Mouse (Mus musculus): ENCODE results near the gene Ust. TPM values are rescaled to one million over a fixed set of nuclear protein-coding genes. Genes with fewer than 3 reads are reported as not detected.

The Ust gene
- polyA plus RNA-seq, 1 experiment = 11.7 TPM

- no peak overlapping the region for H3K4me3 ChIP-seq (ENCODE audit: insufficient read depth, low read length)
- 0 out of 2 replicates have a peak, but pooled peaks cover 13% of the 10 kb centered on the region for H3K4me1 ChIP-seq (ENCODE audit: control insufficient read depth, insufficient read depth, low read length)
- H3K27ac ChIP-seq (ENCODE audit: insufficient read depth, low read length) = peak overlapping the region; percentile 39
- TF ChIP-seq POLR2A (IDR thresholded peaks at IDR 0.05; ENCODE audit: low read depth, low read length) (no peak), CTCF (IDR thresholded peaks at IDR 0.05; ENCODE audit: borderline replicate concordance, insufficient read depth, low read length) (no peak)
Observed at GRCm38 (mm10) chr10:8176351-8177053, 342.1 kb downstream of the Ust start.

GRCm38 (mm10) chr10:8176008-8176350, 342.6 kb downstream of the Ust start:
- Histone ChIP-seq H3K27ac (ENCODE audit: insufficient read depth, low read length) (peak overlapping the region; percentile 39), H3K4me3 (ENCODE audit: insufficient read depth, low read length) (no peak overlapping the region), H3K4me1 (ENCODE audit: control insufficient read depth, insufficient read depth, low read length) (0 out of 2 replicates have a peak, but pooled peaks cover 13% of the 10 kb centered on the region)
- TF ChIP-seq POLR2A (IDR thresholded peaks at IDR 0.05; ENCODE audit: low read depth, low read length) = no peak
- no peak for TF ChIP-seq CTCF (IDR thresholded peaks at IDR 0.05; ENCODE audit: borderline replicate concordance, insufficient read depth, low read length)

- H3K4me3 ChIP-seq (ENCODE audit: insufficient read depth, low read length) = no peak overlapping the region
- no peak overlapping the region for H3K27ac ChIP-seq (ENCODE audit: insufficient read depth, low read length)
- TF ChIP-seq CTCF (IDR thresholded peaks at IDR 0.05; ENCODE audit: borderline replicate concordance, insufficient read depth, low read length) (no peak), POLR2A (IDR thresholded peaks at IDR 0.05; ENCODE audit: low read depth, low read length) (no peak)
- H3K4me1 ChIP-seq (ENCODE audit: control insufficient read depth, insufficient read depth, low read length) = 0 out of 2 replicates have a peak, but pooled peaks cover 13% of the 10 kb centered on the region
Observed at GRCm38 (mm10) chr10:8174697-8175096, 343.9 kb downstream of the Ust start.

GRCm38 (mm10) chr10:8174230-8174629, 344.4 kb downstream of the Ust start:
- H3K27ac ChIP-seq (ENCODE audit: insufficient read depth, low read length) = no peak overlapping the region
- 0 out of 2 replicates have a peak, but pooled peaks cover 13% of the 10 kb centered on the region for H3K4me1 ChIP-seq (ENCODE audit: control insufficient read depth, insufficient read depth, low read length)
- TF ChIP-seq POLR2A (IDR thresholded peaks at IDR 0.05; ENCODE audit: low read depth, low read length) (no peak), CTCF (IDR thresholded peaks at IDR 0.05; ENCODE audit: borderline replicate concordance, insufficient read depth, low read length) (no peak)
- no peak overlapping the region for H3K4me3 ChIP-seq (ENCODE audit: insufficient read depth, low read length)

- Histone ChIP-seq H3K27ac (ENCODE audit: insufficient read depth, low read length) (no peak overlapping the region), H3K4me3 (ENCODE audit: insufficient read depth, low read length) (no peak overlapping the region), H3K4me1 (ENCODE audit: control insufficient read depth, insufficient read depth, low read length) (0 out of 2 replicates have a peak, but pooled peaks cover 13% of the 10 kb centered on the region)
- TF ChIP-seq CTCF (IDR thresholded peaks at IDR 0.05; ENCODE audit: borderline replicate concordance, insufficient read depth, low read length) = no peak
- TF ChIP-seq POLR2A (IDR thresholded peaks at IDR 0.05; ENCODE audit: low read depth, low read length) = no peak
Observed at GRCm38 (mm10) chr10:8173032-8173431, 345.6 kb downstream of the Ust start.

GRCm38 (mm10) chr10:8171556-8171955, 347.1 kb downstream of the Ust start:
- Histone ChIP-seq H3K27ac (ENCODE audit: insufficient read depth, low read length) (no peak overlapping the region), H3K4me3 (ENCODE audit: insufficient read depth, low read length) (no peak overlapping the region), H3K4me1 (ENCODE audit: control insufficient read depth, insufficient read depth, low read length) (0 out of 2 replicates have a peak, but pooled peaks cover 7% of the 10 kb centered on the region)
- no peak for TF ChIP-seq CTCF (IDR thresholded peaks at IDR 0.05; ENCODE audit: borderline replicate concordance, insufficient read depth, low read length)
- TF ChIP-seq POLR2A (IDR thresholded peaks at IDR 0.05; ENCODE audit: low read depth, low read length) = no peak
